Mouse (Mus musculus): Measurements from ENCODE around the gene Stx19.

Stx19 gene

DNA sequence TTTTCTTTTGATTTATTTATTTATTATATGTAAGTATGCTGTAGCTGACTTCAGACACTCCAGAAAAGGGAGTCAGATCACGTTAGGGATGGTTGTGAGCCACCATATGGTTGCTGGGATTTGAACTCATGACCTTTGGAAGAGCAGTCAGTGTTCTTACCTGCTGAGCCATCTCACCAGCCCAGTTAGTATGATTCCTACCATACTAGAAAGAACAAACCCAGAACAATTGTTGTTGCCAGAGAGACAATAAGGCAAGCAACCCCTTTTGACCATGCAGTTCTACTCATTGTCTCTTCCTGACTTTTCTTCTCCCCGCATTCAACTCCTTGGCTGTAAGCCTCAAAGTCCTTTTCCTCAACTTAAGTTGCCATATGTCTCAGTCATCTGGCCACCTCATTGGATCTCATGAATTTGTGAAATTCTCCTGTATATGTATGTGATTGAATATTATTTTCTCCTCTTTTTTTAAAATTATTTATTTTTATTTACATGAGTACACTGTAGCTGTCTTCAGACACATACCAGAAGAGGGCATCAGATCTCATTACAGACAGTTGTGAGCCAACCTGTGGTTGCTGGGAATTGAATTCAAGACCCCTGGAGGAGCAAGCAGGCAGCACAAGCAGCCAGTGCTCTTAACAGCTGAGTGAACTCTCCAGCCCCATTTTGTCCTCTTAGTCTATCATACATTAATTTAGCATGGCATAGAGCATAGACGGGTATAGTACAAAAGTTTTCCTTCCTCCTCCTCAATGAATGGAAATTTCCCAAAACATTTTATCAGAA is 38.2 kb downstream of the Stx19 start:
- no peak for DNase-seq (ENCODE audit: low spot score)

DNA sequence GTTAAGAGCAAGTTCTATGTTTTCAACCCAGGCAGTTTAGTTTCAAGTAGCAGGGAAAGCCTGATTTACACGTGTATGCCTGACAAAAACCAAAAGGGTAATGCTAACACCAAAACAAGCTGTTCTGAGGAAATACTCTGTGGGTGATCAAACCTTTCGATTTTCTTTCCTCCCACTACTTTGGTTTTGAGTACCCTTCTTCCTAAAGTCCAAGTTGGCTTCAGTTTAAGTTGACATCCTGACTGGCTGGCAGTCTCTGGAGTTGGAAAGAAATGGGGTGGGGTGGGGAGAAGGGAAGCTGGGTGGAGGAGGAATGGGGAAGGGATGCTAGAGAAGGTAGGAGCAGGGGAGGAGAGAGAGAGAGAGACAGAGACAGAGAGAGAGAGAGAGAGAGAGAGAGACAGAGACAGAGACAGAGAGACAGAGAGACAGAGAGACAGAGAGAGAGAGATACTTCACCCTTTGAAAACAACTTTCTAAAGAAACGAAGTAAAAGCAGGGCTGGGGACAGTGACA is 39.2 kb downstream of the Stx19 start:
- peak; percentile 13 for DNase-seq (ENCODE audit: low spot score)

DNA sequence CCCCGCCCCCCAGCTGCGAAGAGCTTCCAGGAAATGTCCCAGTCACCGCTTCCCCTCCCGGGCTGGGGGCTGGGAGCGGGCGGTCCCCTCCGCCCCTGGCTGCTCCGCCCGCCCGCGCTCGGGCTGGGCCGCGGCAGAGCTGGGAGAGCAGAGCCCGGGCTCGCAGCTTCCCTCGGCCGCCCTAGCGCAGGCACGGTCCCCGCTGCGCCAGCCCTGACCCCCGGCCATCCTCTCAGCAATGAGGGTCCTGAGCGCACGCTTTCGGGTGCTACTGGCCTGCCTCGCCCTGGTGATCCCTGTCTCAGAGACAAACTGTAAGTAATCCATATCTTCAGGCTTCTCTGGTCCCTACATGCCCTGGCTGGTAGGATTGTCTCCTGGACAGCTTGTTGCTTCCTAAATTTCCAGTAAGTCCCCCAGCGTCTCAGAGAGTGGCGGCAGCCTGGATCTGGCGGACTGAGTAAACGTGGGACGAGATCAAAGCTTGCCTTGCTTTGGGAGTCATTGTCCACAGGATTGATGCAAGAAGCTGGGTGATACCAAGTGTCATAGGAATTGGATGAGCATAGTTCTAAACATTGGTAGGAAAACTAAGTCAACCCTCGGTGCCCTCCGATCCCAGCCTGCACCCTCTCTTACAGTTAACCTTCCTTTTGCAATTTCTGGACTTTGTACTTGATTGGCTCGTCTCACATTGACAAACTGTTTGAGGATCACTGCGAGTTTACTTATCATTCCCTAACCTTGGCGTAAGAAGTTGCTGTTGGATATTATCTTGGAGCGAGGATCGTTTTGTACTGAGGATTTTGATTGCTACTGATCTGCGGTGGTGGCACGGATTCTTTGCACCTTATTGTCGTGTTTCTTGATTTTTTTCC is 40.0 kb downstream of the Stx19 start, which contains the start of gene Pros1:
Gene Pros1, plus strand, starts transcription at position 117 of the 878 bp plus-strand sequence.
- DNase-seq (ENCODE audit: low spot score), result peak; percentile 78

DNA sequence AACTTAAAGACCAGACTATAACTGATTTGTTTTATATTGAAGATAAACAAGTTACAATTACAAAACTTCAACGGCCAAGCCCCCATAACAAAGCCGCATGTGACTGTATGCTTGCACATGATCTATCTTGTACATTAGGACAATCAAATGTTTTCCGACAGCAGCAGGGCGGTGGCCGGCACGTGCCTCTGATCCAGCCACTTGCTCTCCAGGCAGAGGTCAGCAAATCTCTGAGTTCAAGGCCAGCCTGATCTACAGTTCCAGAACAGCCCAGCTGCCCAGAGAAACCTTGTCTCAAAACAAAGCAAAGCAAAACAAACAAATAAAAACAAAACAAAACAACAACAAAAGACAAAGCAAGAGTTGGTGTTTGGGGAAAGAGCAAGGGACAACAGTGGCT is 40.9 kb downstream of the Stx19 start:
- no peak for DNase-seq (ENCODE audit: low spot score)

DNA sequence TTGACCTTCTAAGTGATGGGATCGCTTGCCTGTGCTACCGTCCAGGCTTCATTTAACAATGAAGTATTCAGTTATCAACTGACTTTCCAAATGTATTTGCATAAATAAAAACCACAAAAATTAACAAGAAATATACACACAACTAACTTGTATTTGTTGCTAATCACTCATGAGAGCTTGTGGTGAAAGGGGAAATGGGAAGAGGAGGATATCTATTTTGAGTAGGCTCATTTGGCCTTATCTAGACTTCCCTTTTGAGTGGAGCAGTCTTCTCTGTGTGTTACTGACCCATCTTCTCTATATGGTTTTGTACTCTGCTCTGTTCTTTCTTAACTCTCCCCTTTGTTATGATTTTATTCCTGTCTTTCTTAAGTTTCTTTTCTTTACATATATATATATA is 41.8 kb downstream of the Stx19 start:
- DNase-seq (ENCODE audit: low spot score), result no peak

DNA sequence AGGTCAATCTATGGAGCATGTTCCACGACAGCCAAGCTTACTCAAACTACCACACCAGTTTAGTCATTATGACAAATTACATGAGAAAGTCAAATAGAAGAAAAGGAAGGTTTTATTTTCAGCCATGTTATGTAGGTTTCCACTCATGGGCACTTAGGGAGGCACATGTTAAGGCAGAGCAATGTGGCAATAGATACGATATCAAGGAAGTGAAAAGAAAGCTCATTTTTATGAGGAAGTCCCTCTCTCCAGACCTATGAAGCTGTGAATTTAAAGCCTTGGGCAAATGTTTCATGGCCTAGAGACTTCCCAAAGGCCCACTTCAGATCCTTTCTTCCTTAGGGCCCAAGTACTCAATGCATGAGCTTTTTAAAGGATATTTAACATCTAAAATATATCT is 43.0 kb downstream of the Stx19 start:
- DNase-seq (ENCODE audit: low spot score), result no peak

DNA sequence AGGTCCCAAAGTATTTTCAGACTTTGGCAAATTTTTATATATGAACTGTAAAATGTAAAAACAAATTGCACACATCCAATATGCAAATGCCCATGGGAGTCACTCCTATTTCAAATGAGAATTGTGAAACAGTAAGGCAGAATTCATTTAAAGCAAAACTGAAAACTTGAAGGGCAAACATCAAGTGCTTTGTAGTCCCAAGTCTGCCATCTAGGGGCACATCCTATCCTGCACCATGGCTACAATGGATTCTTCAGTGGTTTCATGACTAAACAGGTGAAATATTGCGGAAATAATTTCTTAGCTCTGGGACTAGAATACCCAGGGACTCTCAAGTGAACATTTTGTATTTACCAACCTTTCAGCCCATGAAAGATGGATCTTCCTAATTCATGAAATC is 43.5 kb downstream of the Stx19 start:
- no peak for DNase-seq (ENCODE audit: low spot score)

DNA sequence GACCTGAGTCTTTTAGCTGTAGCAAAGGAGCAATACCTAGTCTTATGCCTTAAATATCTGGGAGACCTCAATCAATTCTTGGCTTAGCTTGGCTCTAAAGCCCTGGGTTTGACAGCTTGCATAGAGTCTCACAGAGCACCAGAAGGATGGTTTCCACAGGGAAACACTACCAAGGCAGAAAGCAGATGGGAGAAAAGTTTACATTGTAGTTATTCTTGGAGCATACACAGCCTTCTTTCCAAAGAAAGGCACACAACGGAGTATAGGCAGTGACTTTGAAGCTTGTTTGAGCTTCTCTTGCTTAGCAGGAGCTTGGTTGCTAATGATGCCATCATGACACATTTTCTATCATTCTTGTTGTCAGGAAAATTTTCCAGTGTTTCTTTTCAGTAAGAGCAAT is 45.7 kb downstream of the Stx19 start:
- DNase-seq (ENCODE audit: low spot score), result no peak

DNA sequence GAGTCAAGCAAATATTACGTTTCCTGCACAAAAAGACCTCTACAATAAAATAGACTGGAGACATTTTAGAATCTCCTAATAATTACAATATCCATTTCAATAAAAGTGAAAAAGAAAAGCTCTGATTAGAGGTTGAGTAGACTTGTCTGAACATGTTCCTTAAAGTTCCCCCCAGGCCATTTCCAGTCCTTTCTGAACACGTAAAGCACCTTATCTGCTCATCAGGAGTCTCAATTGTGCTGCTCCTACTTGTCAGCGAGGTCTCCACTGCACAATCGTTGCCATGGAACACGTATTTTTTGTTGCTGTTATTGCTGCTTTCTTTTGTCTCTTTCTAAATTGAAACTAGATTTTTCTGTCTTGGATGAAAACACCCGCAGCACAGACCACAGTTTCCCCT is 47.0 kb downstream of the Stx19 start:
- no peak for DNase-seq (ENCODE audit: low spot score)

DNA sequence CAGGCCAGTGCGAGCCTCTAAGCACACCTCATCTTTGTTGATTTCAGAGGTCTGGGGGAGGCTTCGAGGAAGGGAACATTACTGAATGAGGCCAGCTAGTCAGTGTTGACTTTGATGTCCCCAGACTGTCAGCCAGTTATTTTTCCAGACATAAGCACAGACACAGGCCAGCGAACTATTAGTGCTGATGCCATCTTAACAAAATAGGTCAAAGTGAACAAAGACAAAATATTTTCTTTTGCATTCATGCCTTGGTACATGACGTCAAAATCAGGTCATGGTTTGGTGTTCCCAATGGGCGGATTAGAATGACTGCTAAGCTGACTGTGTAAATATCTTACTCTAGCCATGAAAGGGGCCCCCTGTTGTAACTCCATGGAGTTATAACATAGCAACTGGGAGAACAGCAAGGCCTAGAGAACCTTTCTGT is 58.2 kb downstream of the Stx19 start:
- no peak for DNase-seq (ENCODE audit: low spot score)

DNA sequence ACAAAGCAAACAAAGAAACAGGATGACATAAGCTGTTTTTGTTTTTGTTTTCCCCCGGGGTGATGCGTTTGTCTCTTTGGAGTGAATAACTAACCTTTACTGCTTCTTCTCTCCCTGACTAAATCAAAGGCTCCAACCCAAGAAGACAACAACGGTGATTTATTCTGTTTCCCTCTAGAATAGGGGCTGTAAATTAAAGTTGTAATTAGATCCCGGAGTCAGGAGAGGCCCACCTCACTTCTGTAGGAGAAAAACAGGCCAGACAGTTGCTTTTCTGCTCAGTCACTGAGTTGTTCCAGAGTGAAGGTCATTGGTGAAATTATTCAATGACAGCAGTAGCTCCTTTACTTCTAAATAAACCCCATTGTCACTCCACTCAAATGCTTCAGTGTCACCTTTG is 58.7 kb downstream of the Stx19 start:
- no peak for DNase-seq (ENCODE audit: low spot score)

Data from yolk sac, embryonic 10.5 days (tissue).